In the genomic region with DNA sequence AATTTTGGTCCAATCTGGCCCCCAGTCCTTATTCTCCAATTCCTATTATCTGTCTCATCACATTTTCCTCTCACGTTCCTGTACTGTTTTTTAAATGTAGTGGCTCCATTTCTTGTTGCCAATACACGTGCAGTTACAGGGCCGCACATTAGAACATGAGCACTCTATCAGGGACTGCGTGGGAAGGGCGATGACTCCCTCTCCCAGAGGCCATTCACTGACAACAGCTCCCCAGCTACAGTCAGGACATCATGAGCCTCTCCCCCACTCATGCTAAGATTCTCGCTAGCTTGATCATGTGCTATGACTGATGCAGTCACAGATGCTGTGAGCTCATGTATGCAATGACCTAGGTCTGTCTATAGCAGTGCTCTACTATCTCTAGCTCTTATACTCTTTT, we compare ENCODE assay signal across 33 mouse cellular contexts.
"Had no signal": no experiment of that assay in that cellular context is flagged by ENCODE, and none has a peak within 500 bp of the region (broad histone marks: within the 10 kb centered on the region; RNA-seq: fewer than 3 reads in every experiment).

No protein-coding gene starts in this region.

- H3K27ac ChIP-seq: heart, embryonic 13.5 days; heart, embryonic 15.5 days; hindbrain, embryonic 10.5 days; hindbrain, embryonic 12.5 days; hindbrain, embryonic 13.5 days; hindbrain, embryonic 14.5 days; hindbrain, embryonic 15.5 days; hindbrain, postnatal 0 days; intestine, embryonic 15.5 days; kidney, embryonic 15.5 days; kidney, postnatal 0 days; layer of hippocampus, adult 2 months had no signal

- DNase-seq: heart, postnatal 10 days; heart, postnatal 14 days; heart, postnatal 36 days; heart, postnatal 4 days; kidney, adult 11 months; kidney, adult 18-20 months; kidney, adult 2 months; kidney, adult 8-10 months; kidney, adult 9 months; kidney, postnatal 10 days; kidney, postnatal 14 days; kidney, postnatal 25 days; kidney, postnatal 36 days; kidney, postnatal 4 days; layer of hippocampus, adult 9-11 months; layer of hippocampus, postnatal 36 days had no signal

- H3K4me1 ChIP-seq: heart, embryonic 12.5 days; heart, embryonic 13.5 days; heart, embryonic 15.5 days; hindbrain, embryonic 10.5 days; hindbrain, embryonic 12.5 days; hindbrain, embryonic 13.5 days; hindbrain, embryonic 15.5 days; intestine, embryonic 15.5 days; kidney, embryonic 15.5 days had no signal

- ATAC-seq: hindbrain, embryonic 16.5 days; hindbrain, postnatal 0 days; inflammation-experienced regulatory T-cells, adult 6 months; intestine, embryonic 15.5 days; intestine, embryonic 16.5 days; intestine, postnatal 0 days had no signal

- H3K9me3 ChIP-seq: heart, embryonic 12.5 days; heart, embryonic 13.5 days; heart, embryonic 15.5 days; hindbrain, embryonic 10.5 days; hindbrain, embryonic 12.5 days; hindbrain, embryonic 13.5 days; hindbrain, embryonic 15.5 days; intestine, embryonic 15.5 days; kidney, embryonic 15.5 days had no signal

- H3K27me3 ChIP-seq: heart, embryonic 12.5 days; heart, embryonic 13.5 days; heart, embryonic 15.5 days; hindbrain, embryonic 12.5 days; hindbrain, embryonic 13.5 days; hindbrain, embryonic 15.5 days; intestine, embryonic 15.5 days; kidney, embryonic 15.5 days had no signal

- H3K36me3 ChIP-seq: hindbrain, embryonic 12.5 days; hindbrain, embryonic 15.5 days; intestine, embryonic 15.5 days had no signal

- H3K4me3 ChIP-seq: heart, embryonic 12.5 days; heart, embryonic 13.5 days; heart, embryonic 15.5 days; hindbrain, embryonic 10.5 days; hindbrain, embryonic 12.5 days; hindbrain, embryonic 13.5 days; hindbrain, embryonic 15.5 days; intestine, embryonic 15.5 days; kidney, embryonic 15.5 days; layer of hippocampus, adult 2 months had no signal
